Mouse (Mus musculus): ENCODE measurements at regions not wholly inside any gene's neighbourhood (a gene's known extent, or its start where the extent isn't known, plus 50 kb on each side); places are given as distances from the start of the nearest gene placed in this dataset.
"Not testable (repeated sequence)": the region's sequence is repeated elsewhere in the genome, so short reads cannot be mapped to it uniquely, and the experiment has no call there.

GRCm38 (mm10) chr16:20866771-20867170 lies 132.5 kb upstream of the Thpo start:
- intact Hi-C loops (cut with DNase I): no loop called here
- DNase-seq: no peak

GRCm38 (mm10) chr16:20861256-20861655 lies 126.9 kb upstream of the Thpo start:
- intact Hi-C loops (cut with DNase I): no loop called here
- no peak for DNase-seq

GRCm38 (mm10) chr16:20860606-20861005 lies 126.3 kb upstream of the Thpo start:
- intact Hi-C loops (cut with DNase I); DNase-seq: not testable (repeated sequence)

- no peak for DNase-seq
- intact Hi-C loops (cut with DNase I): no loop called here
Measured at GRCm38 (mm10) chr16:20854696-20855213, 120.4 kb upstream of the Thpo start.

GRCm38 (mm10) chr16:20838151-20838550 lies 103.8 kb upstream of the Thpo start:
- DNase-seq: no peak
- intact Hi-C loops (cut with DNase I): no loop called here

- intact Hi-C loops (cut with DNase I): no loop called here
- no peak for DNase-seq
Measured at GRCm38 (mm10) chr16:20836866-20837265, 102.6 kb upstream of the Thpo start.

- not testable (repeated sequence) for DNase-seq
Measured at GRCm38 (mm10) chr16:20833838-20834237, 99.5 kb upstream of the Thpo start.

GRCm38 (mm10) chr16:20833301-20833700 lies 99.0 kb upstream of the Thpo start:
- DNase-seq: no peak
- intact Hi-C loops (cut with DNase I): no loop called here

More at GRCm38 (mm10) chr16:20833838-20834237, 99.5 kb upstream of the Thpo start:
- intact Hi-C loops (cut with DNase I): not testable (repeated sequence)

GRCm38 (mm10) chr16:20829732-20830435 lies 95.6 kb upstream of the Thpo start:
- intact Hi-C loops (cut with DNase I): no loop called here
- no peak for DNase-seq

GRCm38 (mm10) chr16:20828996-20829731 lies 94.9 kb upstream of the Thpo start:
- intact Hi-C loops (cut with DNase I): no loop called here
- no peak for DNase-seq

GRCm38 (mm10) chr16:20824226-20824625 lies 89.9 kb upstream of the Thpo start:
- intact Hi-C loops (cut with DNase I): no loop called here
- DNase-seq: no peak

GRCm38 (mm10) chr16:20820939-20821338 lies 86.6 kb upstream of the Thpo start:
- intact Hi-C loops (cut with DNase I): no loop called here
- no peak for DNase-seq

GRCm38 (mm10) chr16:20819568-20819967 lies 85.3 kb upstream of the Thpo start:
- no peak for DNase-seq
- intact Hi-C loops (cut with DNase I): no loop called here

- intact Hi-C loops (cut with DNase I): no loop called here
- no peak for DNase-seq
Measured at GRCm38 (mm10) chr16:20818711-20819189, 84.4 kb upstream of the Thpo start.

GRCm38 (mm10) chr16:20814976-20815375 lies 80.7 kb upstream of the Thpo start:
- intact Hi-C loops (cut with DNase I): no loop called here
- no peak for DNase-seq

- intact Hi-C loops (cut with DNase I): no loop called here
- DNase-seq: no peak
Measured at GRCm38 (mm10) chr16:20814240-20814639, 79.9 kb upstream of the Thpo start.

GRCm38 (mm10) chr16:20812025-20812424 lies 77.7 kb upstream of the Thpo start:
- DNase-seq; intact Hi-C loops (cut with DNase I): not testable (repeated sequence)

- DNase-seq: no peak
- intact Hi-C loops (cut with DNase I): no loop called here
Measured at GRCm38 (mm10) chr16:20810322-20810721, 76.0 kb upstream of the Thpo start.

- DNase-seq: no peak
- intact Hi-C loops (cut with DNase I): loop anchor here (10.0 kb wide), 1 partner anchor 587 kb away; no protein-coding TSS in a partner anchor
Measured at GRCm38 (mm10) chr16:20808263-20808662, 74.0 kb upstream of the Thpo start.

GRCm38 (mm10) chr16:20806739-20807138 lies 72.4 kb upstream of the Thpo start:
- intact Hi-C loops (cut with DNase I): loop anchor here (10.0 kb wide), 1 partner anchor 588 kb away; no protein-coding TSS in a partner anchor
- DNase-seq: no peak

- intact Hi-C loops (cut with DNase I): loop anchor here (2.0 to 10.0 kb wide), 2 partner anchors 91 to 589 kb away; no protein-coding TSS in a partner anchor
- DNase-seq: no peak
Measured at GRCm38 (mm10) chr16:20805793-20806192, 71.5 kb upstream of the Thpo start.

All from heart, postnatal 36 days (tissue).